Mouse (Mus musculus) urinary bladder, adult 18-20 months (tissue): ENCODE results near the gene Hnrnpul1.
A peak's percentile ranks its signal among the peaks of the same experiment; 100 is the strongest.
"Not testable (repeated sequence)": the region's sequence is repeated elsewhere in the genome, so short reads cannot be mapped to it uniquely, and the experiment has no call there.

ENCODE experiments used
- DNase-seq, 2 experiments: peaks; one replicate each; pipeline ENCODE4 v3.0.0; 2022; ENCODE audit warnings: low spot score in 2 of 2, mixed read lengths in 2 of 2

Gene Hnrnpul1

DNA sequence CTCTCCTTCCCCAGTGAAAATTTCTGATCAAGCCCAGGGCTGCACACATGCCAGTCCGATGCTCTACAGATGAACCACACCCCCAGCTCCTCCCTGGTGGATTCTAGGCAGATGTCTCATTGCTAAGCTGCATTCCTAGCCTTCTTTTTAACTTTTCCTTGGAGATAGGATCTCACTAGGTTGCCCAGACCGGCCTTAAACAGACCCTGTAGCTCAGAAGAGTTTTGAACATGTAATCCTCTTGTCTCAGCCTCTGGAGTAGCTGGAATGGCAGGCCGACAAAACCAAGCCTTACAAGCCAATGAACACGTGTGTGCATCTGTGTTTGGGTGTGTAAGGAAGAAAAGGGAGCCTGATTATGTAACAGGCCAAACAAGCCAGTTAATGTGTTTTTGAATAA, 26.2 kb upstream of the Hnrnpul1 start:
- DNase-seq: no peak

- no peak for DNase-seq
Measured at GRCm38 (mm10) chr7:25780021-25780420, 25.5 kb upstream of the Hnrnpul1 start.

DNA sequence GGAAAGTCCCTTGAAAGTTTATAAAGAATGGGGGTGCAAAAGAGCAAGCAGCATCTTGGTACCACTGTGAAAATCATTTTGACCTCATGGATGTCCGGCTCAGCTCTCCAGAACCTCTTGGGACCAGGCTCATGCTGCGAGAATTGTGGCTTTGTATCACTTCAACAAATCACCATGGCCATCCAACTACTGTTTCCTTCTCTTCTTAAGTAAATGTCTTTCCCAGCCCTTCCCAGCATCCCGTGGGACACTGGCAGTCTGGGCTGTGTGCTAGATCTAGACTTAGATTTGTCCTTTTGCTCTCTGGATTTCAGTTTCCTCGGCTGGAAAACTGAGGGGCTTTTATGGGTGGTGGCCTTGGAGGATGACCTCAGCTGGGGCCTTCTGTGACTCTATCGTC, 13.7 kb upstream of the Hnrnpul1 start:
- DNase-seq: no peak

DNA sequence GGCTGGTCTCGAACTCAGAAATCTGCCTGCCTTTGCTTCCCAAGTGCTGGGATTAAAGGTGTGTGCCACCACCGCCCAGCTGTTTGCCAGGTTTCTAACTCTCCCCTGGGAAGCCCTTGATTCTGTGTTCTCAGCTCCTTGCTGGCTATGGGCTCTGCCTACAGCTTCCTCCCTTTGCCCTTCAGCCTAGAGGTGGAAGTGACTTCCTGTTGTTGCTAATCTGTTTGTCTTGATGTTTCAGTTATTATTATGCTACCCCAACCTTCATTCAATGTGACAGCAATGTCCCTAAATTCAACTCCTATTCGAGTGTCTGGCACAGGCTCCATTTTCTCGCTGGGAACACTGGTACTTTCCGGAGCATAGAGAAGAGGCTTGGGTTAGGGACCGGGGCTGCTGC, 11.6 kb upstream of the Hnrnpul1 start:
- no peak for DNase-seq

GRCm38 (mm10) chr7:25764221-25764620, 9.7 kb upstream of the Hnrnpul1 start:
- no peak for DNase-seq

DNA sequence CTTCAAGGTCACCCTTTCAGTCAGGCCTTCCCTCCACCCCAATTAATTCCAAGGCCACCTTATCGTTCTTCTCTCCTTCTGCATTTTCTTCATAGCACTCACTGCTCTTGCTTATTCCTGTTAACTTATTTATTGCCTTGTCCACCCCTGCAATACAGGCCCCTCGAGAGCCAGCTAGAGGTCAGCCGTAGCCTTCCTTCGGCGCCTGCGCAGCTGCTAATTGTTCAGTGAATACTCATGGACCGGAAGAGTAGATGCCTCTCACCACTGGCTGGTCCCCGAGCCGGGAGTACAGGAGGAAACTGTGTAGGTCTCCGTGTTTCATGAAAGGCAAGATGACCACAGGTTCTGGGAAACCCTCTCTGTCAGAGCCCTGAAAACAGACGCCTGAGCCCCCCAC, 9.1 kb upstream of the Hnrnpul1 start:
- no peak for DNase-seq

GRCm38 (mm10) chr7:25761354-25761753, 6.8 kb upstream of the Hnrnpul1 start:
- DNase-seq: no peak

- peak; percentile 82 to 85 for DNase-seq
Measured at GRCm38 (mm10) chr7:25756011-25756410, 1.5 kb upstream of the Hnrnpul1 start.

GRCm38 (mm10) chr7:25755468-25755833, 894 bp upstream of the Hnrnpul1 start:
- DNase-seq: peak in 1 of 2 experiments; percentile 41

GRCm38 (mm10) chr7:25754439-25754737, 169 bp downstream of the Hnrnpul1 start:
- no peak for DNase-seq

- DNase-seq: peak in 1 of 2 experiments; percentile 8
Measured at GRCm38 (mm10) chr7:25753643-25754438, 716 bp downstream of the Hnrnpul1 start.

GRCm38 (mm10) chr7:25753076-25753475, 1.5 kb downstream of the Hnrnpul1 start:
- DNase-seq: no peak

DNA sequence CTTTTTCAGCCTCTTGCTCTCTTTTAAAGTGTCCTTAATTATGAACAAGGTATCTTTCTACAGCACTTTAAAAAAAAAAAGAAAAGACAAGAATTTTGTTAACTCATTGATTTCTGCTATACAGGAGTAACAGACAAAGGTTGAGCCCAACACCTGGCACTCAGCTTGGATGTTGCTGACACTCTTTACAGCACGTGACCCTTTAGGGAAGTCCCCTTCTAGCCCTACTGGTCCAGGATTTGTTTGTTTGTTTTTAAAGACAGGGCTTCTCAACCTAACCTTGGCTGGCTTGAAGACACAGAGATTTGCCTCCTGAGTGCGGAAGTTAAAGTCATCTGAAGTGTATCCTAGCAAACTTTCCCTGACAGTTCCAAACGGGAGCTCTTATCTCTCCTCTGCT, 7.7 kb downstream of the Hnrnpul1 start:
- DNase-seq: no peak

GRCm38 (mm10) chr7:25738277-25738676, 16.3 kb downstream of the Hnrnpul1 start:
- no peak for DNase-seq

- no peak for DNase-seq
Measured at GRCm38 (mm10) chr7:25736920-25737319, 17.6 kb downstream of the Hnrnpul1 start.

DNA sequence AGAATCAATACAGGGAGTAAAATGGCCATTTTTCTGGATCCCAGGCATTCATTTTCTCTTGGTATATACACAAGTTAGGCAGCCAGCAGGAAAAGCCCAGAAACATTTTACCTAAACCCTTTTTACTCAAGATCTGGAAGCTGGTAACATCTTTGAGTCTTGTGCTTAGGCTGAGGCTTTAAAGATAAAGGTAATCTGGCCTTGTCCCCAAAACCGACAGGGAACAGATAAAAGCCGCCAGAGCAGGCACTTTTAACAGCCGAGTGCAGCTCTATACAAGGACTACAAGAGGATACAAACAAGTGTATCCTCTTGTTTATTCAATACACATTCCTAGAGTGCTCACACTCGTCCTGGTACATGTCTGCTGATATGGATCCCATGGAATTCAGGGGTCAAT, 19.6 kb downstream of the Hnrnpul1 start:
- DNase-seq: no peak

DNA sequence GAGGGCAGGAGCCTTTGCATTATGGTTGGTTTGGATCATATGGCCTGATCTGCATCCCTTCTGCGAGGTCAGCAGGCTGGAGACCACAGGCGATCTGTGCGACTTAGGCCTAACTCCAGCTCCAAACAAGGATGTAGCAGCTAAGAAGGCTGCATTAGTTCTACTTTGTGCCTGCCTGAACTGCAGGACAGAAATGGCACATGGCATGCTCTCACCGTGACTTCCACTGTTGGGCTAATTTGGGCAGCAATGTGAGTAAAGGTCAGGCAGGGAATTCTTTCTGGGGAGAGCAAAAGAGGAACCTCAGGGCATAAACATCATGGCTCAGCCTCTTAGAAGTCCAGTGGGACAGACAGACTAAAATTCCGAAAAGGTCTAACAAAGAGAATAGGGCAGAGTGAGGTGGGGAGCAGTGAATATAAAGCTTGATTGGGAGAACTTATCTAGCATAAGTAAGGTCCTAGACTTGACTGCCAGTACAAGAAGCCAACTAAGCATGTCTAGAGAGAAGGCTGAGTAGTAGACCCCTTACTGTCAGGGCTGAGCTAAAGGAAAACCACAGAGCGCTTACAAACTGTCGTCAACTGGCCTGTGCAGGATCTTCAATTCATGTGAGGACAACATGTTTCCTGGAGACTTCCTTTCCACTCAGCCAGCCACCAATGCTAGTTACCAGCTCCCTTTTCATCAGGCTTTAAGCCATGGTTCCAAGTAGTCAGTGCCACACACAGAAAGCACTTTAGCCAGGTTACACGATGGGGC, 23.1 kb downstream of the Hnrnpul1 start:
- DNase-seq: no peak

DNA sequence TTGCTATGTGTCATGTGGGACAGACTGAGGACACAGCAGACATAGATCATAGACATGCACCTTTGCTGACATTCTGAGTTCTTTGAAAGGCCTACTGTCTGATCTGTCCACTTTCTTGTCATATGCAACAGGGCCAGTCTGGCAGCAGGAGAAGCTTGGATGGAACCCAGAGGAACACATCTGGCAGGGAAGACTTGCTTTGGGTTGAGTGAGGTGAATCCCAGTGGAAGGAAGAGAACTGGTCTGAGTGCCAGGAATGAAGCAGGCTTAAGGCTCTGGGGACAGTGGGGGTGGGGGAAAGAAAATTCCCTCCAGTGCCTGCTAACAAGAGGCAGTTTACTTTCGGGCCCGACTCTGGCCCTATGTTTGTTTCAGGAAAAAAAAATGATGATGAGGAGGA, 24.7 kb downstream of the Hnrnpul1 start:
- no peak for DNase-seq

- no peak for DNase-seq
Measured at GRCm38 (mm10) chr7:25729396-25729795, 25.2 kb downstream of the Hnrnpul1 start.

- DNase-seq: no peak
Measured at GRCm38 (mm10) chr7:25727800-25728199, 26.8 kb downstream of the Hnrnpul1 start.

- no peak for DNase-seq
Measured at GRCm38 (mm10) chr7:25725886-25726285, 28.7 kb downstream of the Hnrnpul1 start.

- DNase-seq: not testable (repeated sequence)
Measured at GRCm38 (mm10) chr7:25721776-25722175, 32.8 kb downstream of the Hnrnpul1 start.

DNA sequence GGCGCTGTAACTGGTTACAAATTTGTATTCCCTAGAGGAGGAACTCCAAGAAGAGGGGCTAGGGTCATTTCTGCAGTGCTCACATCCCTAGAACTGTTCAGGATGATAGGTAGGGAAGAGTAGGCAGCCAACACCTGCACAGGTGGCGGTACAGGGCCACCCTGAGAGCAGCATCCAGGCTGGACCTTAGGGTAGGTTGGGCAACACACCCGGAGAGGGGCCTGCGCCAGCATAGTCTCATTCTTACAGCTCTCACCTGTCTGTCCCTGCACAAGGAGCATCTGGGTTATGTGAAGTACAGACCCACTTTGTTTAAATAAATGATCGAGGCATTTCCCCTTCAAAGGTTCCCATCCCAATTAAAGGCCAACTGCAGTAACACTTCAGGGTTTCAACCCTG, 33.8 kb downstream of the Hnrnpul1 start:
- no peak for DNase-seq
